Mouse (Mus musculus): Measurements from ENCODE around the gene Rrh. TPM values are rescaled to one million over a fixed set of nuclear protein-coding genes. Genes with fewer than 3 reads are reported as not detected.
"Not testable (repeated sequence)": the region's sequence is repeated elsewhere in the genome, so short reads cannot be mapped to it uniquely, and the experiment has no call there.

Gene Rrh
- polyA plus RNA-seq, 1 experiment, result not detected

GRCm38 (mm10) chr3:129766106-129766505, 56.3 kb downstream of the Rrh start:
- TF ChIP-seq CTCF (IDR thresholded peaks at IDR 0.05; ENCODE audit: insufficient read depth, low read depth, low read length) (no peak), POLR2A (IDR thresholded peaks at IDR 0.05; ENCODE audit: insufficient read depth, low read depth, low read length) (no peak)
- Histone ChIP-seq H3K27ac (ENCODE audit: insufficient read depth, low read depth, low read length) (no peak overlapping the region), H3K4me3 (ENCODE audit: insufficient read depth, low read depth, low read length) (no peak overlapping the region), H3K4me1 (ENCODE audit: control insufficient read depth, insufficient read depth, low read length) (no peaks in the 10 kb centered on the region)
- WGBS, result 88% methylated on average over 4 of the region's 4 CpGs

DNA sequence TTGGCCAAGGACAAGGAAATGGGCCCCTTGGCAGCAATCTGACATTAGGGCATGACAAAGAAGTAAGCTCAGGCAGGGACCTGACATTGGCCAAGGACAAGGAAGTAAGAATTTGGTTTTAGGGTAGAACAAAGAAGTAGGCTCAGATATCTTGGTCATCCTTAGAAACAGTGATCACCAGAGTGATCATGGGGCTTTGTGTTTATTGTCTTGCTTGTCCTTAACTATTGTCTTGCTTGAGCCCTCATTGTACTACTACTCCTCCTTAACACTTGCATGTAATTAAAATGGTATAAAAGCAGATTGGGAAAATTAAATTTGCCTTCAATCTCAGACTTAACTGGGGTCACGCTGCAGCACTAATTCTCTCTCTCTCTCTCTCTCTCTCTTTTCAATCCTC, 64.8 kb downstream of the Rrh start:
- 74% methylated on average over 1 of the region's 1 CpGs for WGBS
- H3K4me3 ChIP-seq (ENCODE audit: insufficient read depth, low read depth, low read length); H3K4me1 ChIP-seq (ENCODE audit: control insufficient read depth, insufficient read depth, low read length); H3K27ac ChIP-seq (ENCODE audit: insufficient read depth, low read depth, low read length): not testable (repeated sequence)

DNA sequence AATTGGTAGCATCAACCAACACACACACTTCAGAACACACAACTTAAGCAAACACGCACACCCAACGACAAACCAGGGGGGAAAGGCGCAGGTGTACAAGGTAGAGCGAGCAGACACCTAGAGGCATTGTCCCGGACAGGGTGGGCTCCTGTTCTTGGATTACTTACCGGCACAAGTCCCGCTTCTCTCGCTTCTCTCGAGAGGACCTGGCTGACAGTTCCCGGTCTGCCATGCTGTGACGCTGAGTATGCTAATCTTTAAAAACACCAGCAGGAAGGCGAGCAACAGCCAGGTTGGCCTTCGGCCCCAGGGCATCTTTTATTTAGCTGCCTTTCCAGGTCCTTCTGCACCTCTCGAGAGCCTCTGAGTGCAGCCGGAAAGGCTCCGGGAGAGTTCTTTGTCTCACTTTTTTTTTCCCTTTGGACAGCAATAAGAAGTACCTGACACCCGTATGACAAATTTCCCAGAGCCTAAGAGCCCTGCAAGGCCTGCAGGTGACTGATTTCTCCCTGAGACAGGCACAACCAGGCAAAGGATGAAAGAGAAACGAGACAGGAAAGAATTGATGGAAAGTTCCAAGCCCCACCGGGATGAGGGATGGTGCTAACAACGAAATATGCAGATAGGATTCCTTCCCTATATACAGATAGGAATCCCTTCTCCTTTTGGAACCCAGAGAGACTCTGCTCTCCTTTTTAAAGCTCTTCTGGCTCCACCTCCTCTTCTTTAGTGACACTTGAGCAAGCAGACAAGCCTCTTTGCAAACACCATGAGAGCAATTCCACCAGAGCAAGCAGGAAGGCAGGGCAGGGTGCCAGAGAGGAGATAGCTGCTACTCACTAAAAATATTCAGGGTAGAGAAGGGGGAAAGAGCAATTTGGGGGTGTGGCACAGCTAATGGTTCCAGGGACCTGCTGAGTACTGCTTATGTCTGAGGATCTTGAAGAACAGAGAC, 67.5 kb downstream of the Rrh start, which contains the start of gene Egf:
Egf (minus strand) TSS at position 667 of the 955 bp plus-strand sequence.
- 6% methylated on average over 20 of the region's 20 CpGs for WGBS
- no peak within 1 kb of the TSS for H3K27ac ChIP-seq (ENCODE audit: insufficient read depth, low read depth, low read length)
- no peak for TF ChIP-seq POLR2A (IDR thresholded peaks at IDR 0.05; ENCODE audit: insufficient read depth, low read depth, low read length)
- TF ChIP-seq CTCF (IDR thresholded peaks at IDR 0.05; ENCODE audit: insufficient read depth, low read depth, low read length), result no peak

More for the DNA sequence above, 67.5 kb downstream of the Rrh start, which contains the start of gene Egf:
- Histone ChIP-seq H3K4me1 (ENCODE audit: control insufficient read depth, insufficient read depth, low read length) (peaks cover 6% of the 10 kb centered on the region; the same call in 1 of the 2 replicates), H3K4me3 (ENCODE audit: insufficient read depth, low read depth, low read length) (peak within 1 kb of the TSS; percentile 2; the same call in 1 of the 2 replicates)

Other genes with a start within 250 kb of the Rrh start
- gene Egf, start 67.3 kb downstream of the Rrh start, polyA plus RNA-seq (2012; ENCODE audit: insufficient read depth, insufficient read length, low replicate concordance, missing spikeins), result not detected in 2 replicates
- not detected in 2 replicates for gene Lrit3, start 18.6 kb downstream of the Rrh start, polyA plus RNA-seq (2012; ENCODE audit: insufficient read depth, insufficient read length, low replicate concordance, missing spikeins)
- gene Gar1, start 8.8 kb upstream of the Rrh start, polyA plus RNA-seq (2012; ENCODE audit: insufficient read depth, insufficient read length, low replicate concordance, missing spikeins), result not detected in 2 replicates
- gene Cfi, start 13.3 kb upstream of the Rrh start, polyA plus RNA-seq (2012; ENCODE audit: insufficient read depth, insufficient read length, low replicate concordance, missing spikeins), result not detected in 2 replicates
- gene Pla2g12a, start 56.0 kb upstream of the Rrh start, polyA plus RNA-seq (2012; ENCODE audit: insufficient read depth, insufficient read length, low replicate concordance, missing spikeins), result not detected in 2 replicates
- not detected in 2 replicates for gene Casp6, start 78.8 kb upstream of the Rrh start, polyA plus RNA-seq (2012; ENCODE audit: insufficient read depth, insufficient read length, low replicate concordance, missing spikeins)
- not detected in 2 replicates for gene Mcub, start 147.6 kb upstream of the Rrh start, polyA plus RNA-seq (2012; ENCODE audit: insufficient read depth, insufficient read length, low replicate concordance, missing spikeins)
- 400 TPM in 1 of 2 replicates, not detected in the other for gene Sec24b, start 239.0 kb upstream of the Rrh start, polyA plus RNA-seq (2012; ENCODE audit: insufficient read depth, insufficient read length, low replicate concordance, missing spikeins)

Measured in olfactory bulb, adult 2 months (tissue).